Mouse (Mus musculus) bone marrow, adult 2 months (tissue): ENCODE measurements around the gene Serpina3j. TPM values are rescaled to one million over a fixed set of nuclear protein-coding genes. Genes with fewer than 3 reads are reported as not detected.
"Not testable (repeated sequence)": the region's sequence is repeated elsewhere in the genome, so short reads cannot be mapped to it uniquely, and the experiment has no call there.

Experiments used
- H3K27ac ChIP-seq: fragments of 200-500 bp; 2 replicates; pipeline ENCODE4 v1.5.1; 2012; ENCODE audit warnings: low read depth, mild to moderate bottlenecking, control low read depth, inconsistent platforms, low read length; ENCODE audit not compliant: control insufficient read depth, poor library complexity, insufficient read depth
- H3K4me1 ChIP-seq: fragments of 200-500 bp; 2 replicates; pipeline ENCODE4 v1.6.1; 2011; ENCODE audit warnings: low read length; ENCODE audit not compliant: control insufficient read depth, insufficient read depth
- H3K4me3 ChIP-seq: fragments of 200-500 bp; replicated peaks from 2 replicates; pipeline ENCODE3; 2011; ENCODE audit warnings: mild to moderate bottlenecking, low read depth, low read length, control low read depth; ENCODE audit not compliant: control insufficient read depth
- CTCF ChIP-seq: fragments of 200-500 bp; IDR thresholded peaks from 2 replicates; pipeline ENCODE4 v1.5.1; 2011; ENCODE audit warnings: low read length, control low read depth; ENCODE audit not compliant: control insufficient read depth, insufficient read depth
- POLR2A ChIP-seq: fragments of 200-500 bp; IDR thresholded peaks from 2 replicates; pipeline ENCODE4 v1.6.1; 2011; ENCODE audit warnings: low read depth, mild to moderate bottlenecking, control low read depth, low read length, borderline replicate concordance; ENCODE audit not compliant: control insufficient read depth
- WGBS: fragments of 180-500 bp; shearing (Covaris S2); methylation state at CpG from one replicate; pipeline ENCODE4 v1.1.7; 2018; 5-methylcytosine and 5-hydroxymethylcytosine counted together
- polyA plus RNA-seq: library from polyadenylated mRNA; stranded (reverse); fragments of >200 nt; gene quantifications from 2 replicates; pipeline ENCODE4 v1.2.4, GENCODE M21; 2011; ENCODE audit warnings: low replicate concordance; ENCODE audit not compliant: missing spikeins, insufficient read depth, insufficient read length

Serpina3j gene
- polyA plus RNA-seq, 1 experiment, result not detected

GRCm38 (mm10) chr12:104305991-104306390 lies 8.4 kb upstream of the Serpina3j start:
- WGBS, result 74% methylated on average over 4 of the region's 4 CpGs
- Histone ChIP-seq H3K4me1 (no peaks in the 10 kb centered on the region), H3K27ac (no peak overlapping the region), H3K4me3 (no peak overlapping the region)
- no peak for TF ChIP-seq POLR2A
- no peak for TF ChIP-seq CTCF

DNA sequence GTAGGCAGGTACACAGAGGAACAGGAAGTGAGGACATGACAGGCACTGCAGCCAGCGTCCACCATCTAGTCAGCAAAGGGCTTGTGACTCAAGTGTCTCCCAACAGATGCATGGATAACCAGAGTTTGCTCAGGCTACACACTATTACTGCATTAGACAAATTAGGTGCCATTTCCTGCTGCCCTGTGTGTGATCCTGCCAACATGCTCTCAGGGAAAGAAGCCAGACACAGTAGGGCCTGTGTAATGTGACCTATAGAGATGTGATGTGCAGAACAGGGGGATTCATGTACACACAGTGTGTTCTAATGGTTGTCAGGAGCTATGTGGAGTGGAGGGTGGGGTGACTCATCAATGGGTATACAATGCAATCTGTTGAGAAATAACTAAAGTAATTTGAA lies 8.1 kb downstream of the Serpina3j start:
- Histone ChIP-seq H3K27ac (no peak overlapping the region), H3K4me3 (no peak overlapping the region), H3K4me1 (no peaks in the 10 kb centered on the region)
- TF ChIP-seq POLR2A (no peak), CTCF (no peak)
- 39% methylated on average over 1 of the region's 1 CpGs for WGBS

DNA sequence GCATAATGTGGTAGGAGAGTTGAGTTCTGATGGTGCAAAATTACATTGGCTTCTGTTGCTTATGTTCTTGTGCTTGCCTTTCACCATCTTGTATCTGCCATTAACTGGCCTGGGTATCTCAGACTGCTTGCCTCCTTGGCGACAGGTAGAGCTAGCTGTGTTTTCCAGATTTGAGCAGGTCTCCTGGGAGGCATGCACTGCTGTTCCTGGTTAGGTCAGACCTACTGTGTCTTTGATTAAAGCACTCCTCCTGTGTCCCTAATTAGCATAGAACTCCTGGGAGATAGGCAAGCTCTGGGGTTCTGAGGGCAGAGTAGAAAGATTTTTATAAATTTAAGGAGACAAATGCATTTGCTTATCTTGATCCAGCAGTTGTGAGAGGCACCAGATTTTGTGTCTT lies 17.3 kb downstream of the Serpina3j start:
- no peak for TF ChIP-seq POLR2A
- TF ChIP-seq CTCF, result no peak
- WGBS, result 55% methylated on average over 1 of the region's 1 CpGs
- Histone ChIP-seq H3K4me1 (no peaks in the 10 kb centered on the region), H3K4me3 (no peak overlapping the region), H3K27ac (no peak overlapping the region)

DNA sequence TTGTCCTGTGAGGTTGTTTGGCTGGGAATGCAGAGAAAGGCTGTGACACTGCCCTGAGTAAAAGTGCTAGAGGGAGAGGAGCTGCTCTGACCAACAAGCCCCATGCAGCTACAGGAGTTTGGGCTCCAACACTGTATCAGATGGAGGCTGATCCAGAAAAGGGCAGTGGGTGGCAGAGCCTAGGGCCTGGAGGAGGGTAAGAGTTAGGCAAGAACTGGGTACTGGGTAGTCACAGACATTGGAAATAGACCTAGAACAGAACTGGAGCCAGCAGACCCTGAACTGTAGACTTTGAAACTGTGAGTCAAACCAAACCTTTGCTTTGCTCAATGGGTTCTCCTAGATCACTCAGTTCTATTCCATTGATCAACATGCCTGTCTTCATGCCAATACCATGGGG lies 22.5 kb downstream of the Serpina3j start:
- not testable (repeated sequence) for H3K4me1 ChIP-seq, H3K4me3 ChIP-seq, H3K27ac ChIP-seq

GRCm38 (mm10) chr12:104338226-104338625 lies 23.9 kb downstream of the Serpina3j start, which contains the start of the genes Serpina3k and Serpina3m:
TSS of gene Serpina3k (plus strand) at chr12:104338486.
TSS of gene Serpina3m (plus strand) at chr12:104338486.
- 78% methylated on average over 3 of the region's 3 CpGs for WGBS
- H3K27ac ChIP-seq, H3K4me1 ChIP-seq, H3K4me3 ChIP-seq: not testable (repeated sequence)

DNA sequence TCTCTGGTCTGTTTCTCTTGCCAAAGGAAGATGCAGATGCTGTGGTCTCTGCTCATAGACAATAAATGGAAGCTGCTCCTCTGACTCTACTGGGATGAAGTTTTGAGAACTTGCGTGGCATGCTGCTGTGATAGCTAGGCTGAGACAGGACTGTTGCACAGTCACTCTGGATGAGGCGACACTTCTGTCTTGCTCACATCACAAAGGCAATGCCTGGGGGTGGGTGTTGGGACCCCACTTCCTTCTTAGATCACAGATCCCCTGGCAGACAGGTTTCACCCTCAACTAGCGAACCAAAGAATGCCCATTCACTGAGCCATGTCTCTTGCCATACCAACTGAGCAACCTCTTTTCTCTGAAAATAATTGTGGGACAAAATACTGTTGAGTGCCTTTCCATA lies 24.4 kb downstream of the Serpina3j start:
- H3K4me1 ChIP-seq, result no peaks in the 10 kb centered on the region
- WGBS, result 74% methylated on average over 3 of the region's 3 CpGs
- H3K4me3 ChIP-seq, result no peak overlapping the region
- TF ChIP-seq POLR2A (no peak), CTCF (no peak)
- no peak overlapping the region for H3K27ac ChIP-seq

GRCm38 (mm10) chr12:104342489-104342888 lies 28.1 kb downstream of the Serpina3j start:
- H3K27ac ChIP-seq, H3K4me1 ChIP-seq, H3K4me3 ChIP-seq: not testable (repeated sequence)

DNA sequence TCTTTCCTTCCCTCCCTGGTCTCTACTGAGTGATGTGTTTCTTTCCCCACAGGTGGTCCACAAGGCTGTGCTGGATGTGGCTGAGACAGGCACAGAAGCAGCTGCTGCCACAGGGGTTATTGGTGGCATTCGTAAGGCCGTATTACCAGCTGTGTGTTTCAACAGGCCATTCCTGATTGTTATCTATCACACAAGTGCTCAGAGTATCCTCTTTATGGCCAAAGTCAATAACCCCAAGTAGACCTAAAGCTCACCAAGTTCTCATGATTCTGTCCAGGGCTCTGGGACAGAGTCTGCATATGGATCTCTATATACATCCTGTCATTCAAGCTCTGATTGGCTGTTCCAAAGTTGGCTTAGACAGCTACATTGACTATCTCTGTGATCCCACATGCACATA lies 30.8 kb downstream of the Serpina3j start:
- H3K4me1 ChIP-seq, result no peaks in the 10 kb centered on the region
- TF ChIP-seq CTCF (no peak), POLR2A (no peak)
- H3K27ac ChIP-seq, result no peak overlapping the region
- WGBS, result 82% methylated on average over 2 of the region's 2 CpGs
- no peak overlapping the region for H3K4me3 ChIP-seq

DNA sequence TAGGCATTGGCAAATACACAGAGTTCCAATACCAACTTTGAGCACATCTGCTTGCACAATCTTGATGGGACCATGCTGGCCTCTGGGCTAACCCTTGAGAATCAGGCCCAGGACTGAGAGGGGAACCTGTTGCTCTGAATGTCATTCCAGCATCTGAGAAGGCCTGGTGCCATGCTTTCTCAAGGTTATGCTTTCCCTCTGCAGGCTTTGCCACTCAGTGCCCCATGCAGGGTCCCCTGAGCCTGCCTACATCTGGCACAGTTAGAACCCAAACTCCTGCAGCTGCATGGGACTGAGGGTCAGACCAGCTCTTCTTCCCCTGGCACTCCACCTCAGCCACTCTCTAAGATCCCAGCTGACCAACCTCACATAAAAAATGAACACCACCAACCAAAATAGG lies 31.4 kb downstream of the Serpina3j start:
- H3K27ac ChIP-seq, result no peak overlapping the region
- TF ChIP-seq CTCF, result no peak
- no peak for TF ChIP-seq POLR2A
- no peaks in the 10 kb centered on the region for H3K4me1 ChIP-seq
- H3K4me3 ChIP-seq, result no peak overlapping the region

DNA sequence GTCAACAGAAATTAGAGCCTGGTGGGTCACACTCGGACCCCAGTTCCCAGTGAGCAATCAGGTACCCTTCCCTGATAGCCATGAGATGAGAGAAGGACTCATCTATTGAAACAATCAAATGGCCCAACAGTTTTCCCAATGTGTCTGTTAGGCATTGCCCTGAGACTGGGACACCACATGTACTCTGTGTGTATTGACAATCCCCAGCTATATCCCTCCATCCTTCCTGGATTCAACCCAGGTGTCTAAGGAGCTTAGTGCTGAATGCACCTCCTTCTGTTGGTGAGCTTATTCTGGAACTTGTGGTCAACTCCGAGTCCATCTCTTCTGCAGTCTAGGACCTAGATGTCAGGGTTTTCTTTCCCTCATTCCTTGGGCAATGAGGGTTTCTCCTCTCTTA lies 32.7 kb downstream of the Serpina3j start:
- Histone ChIP-seq H3K4me3 (no peak overlapping the region), H3K4me1 (no peaks in the 10 kb centered on the region), H3K27ac (no peak overlapping the region)
- WGBS, result 58% methylated on average over 2 of the region's 2 CpGs
- no peak for TF ChIP-seq CTCF
- no peak for TF ChIP-seq POLR2A

DNA sequence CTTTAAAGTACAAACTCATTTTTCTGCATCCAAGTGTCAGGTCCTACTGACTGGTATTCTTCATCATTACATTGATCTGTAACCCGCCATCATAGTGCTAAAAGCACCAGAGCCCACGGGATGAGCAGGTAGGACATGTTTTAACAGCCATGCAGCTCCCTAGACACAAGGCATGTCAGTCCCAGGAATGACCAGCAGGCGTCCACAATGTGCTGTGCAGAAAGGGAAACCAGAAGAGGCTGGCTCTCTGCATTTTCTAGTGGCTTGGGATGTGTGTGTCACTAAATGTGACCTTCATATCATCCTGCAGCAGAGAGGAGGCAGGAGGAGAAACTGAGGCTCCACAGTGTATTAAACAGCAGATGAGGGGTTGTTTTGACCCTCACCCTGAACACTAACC lies 37.5 kb downstream of the Serpina3j start:
- 31% methylated on average over 3 of the region's 3 CpGs for WGBS
- H3K27ac ChIP-seq, H3K4me3 ChIP-seq, H3K4me1 ChIP-seq: not testable (repeated sequence)
